Mouse (Mus musculus): ENCODE measurements around the gene Plcl2.

GRCm38 (mm10) chr17:50726265-50726664 lies 217.1 kb downstream of the Plcl2 start:
- TF ChIP-seq GATA1 (IDR thresholded peaks at IDR 0.05; ENCODE audit: borderline replicate concordance, low read length) (no peak), FLI1 (IDR thresholded peaks at IDR 0.05; ENCODE audit: low read length) (no peak)
